Mouse (Mus musculus) naive thymus-derived CD4-positive, alpha-beta T cell, adult 2 months (primary cell): Measurements from ENCODE around the gene C1rl.
A peak's percentile ranks its signal among the peaks of the same experiment; 100 is the strongest.
"Not testable (repeated sequence)": the region's sequence is repeated elsewhere in the genome, so short reads cannot be mapped to it uniquely, and the experiment has no call there.

Source experiments
- DNase-seq: peaks from one replicate; pipeline ENCODE4 v3.0.0-alpha.2; 2011; ENCODE audit warnings: low read depth

The C1rl gene

DNA sequence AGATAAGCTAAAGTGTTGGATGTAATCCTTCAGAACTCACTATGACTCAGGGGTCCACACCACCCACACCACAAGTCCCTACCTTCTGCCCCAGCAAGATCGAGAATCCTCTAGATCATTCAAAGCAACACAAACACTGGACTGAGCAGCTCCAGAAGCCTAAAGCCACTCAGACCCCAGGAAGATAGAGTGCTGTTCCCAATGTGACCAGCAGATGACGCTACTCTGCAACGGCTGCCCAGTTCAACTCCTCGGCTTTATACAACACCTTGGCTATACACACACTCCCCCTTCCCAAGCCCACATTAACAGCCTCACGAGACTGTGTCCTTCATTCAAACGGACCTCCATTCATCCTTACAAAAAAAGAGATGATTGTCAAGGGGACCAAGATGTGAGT lies 20.1 kb upstream of the C1rl start:
- peak; percentile 28 for DNase-seq

- no peak for DNase-seq
These were observed 18.3 kb upstream of the C1rl start for GRCm38 (mm10) chr6:124474621-124475020.

GRCm38 (mm10) chr6:124475335-124476075 lies 17.4 kb upstream of the C1rl start:
- not testable (repeated sequence) for DNase-seq

DNA sequence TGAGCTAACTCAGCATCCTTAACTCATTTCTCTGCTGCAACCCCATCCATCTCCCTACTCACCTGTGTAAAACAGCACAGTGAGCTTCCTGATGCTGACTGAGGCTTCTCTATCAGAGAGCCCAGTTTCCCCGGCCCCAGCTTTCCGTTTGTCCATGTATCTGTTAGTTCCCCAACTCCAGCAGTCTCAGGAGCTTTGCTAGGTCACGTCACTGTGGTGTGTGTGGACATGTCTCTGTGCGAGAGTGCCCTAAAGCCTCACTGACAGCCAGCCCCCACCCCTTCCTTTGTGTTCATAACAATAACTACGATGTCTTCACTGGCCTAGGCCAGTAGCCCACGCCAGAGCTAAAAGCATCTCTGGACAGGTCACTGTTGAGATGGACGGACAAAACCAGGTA lies 16.7 kb upstream of the C1rl start:
- no peak for DNase-seq

DNA sequence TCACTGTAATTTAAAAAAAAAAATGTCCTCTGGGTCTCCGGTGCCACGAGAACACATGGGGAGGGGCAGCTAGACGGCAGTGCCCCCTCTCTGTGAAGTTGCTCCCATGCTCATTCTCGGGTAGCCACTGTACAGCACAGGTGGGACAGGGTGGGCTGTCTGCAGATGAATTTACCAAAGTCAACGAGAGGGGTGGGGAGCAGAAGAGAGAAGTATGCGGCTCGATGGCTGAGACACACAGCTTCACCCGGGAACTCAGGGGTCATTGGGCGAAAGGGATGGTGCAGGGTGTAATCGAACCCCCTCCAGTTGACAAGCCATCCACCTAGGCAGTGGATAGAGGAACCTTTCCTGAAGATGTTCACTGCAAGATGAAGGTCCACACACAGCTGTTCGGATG lies 16.1 kb upstream of the C1rl start:
- no peak for DNase-seq

GRCm38 (mm10) chr6:124477221-124477655 lies 15.7 kb upstream of the C1rl start:
- no peak for DNase-seq

DNA sequence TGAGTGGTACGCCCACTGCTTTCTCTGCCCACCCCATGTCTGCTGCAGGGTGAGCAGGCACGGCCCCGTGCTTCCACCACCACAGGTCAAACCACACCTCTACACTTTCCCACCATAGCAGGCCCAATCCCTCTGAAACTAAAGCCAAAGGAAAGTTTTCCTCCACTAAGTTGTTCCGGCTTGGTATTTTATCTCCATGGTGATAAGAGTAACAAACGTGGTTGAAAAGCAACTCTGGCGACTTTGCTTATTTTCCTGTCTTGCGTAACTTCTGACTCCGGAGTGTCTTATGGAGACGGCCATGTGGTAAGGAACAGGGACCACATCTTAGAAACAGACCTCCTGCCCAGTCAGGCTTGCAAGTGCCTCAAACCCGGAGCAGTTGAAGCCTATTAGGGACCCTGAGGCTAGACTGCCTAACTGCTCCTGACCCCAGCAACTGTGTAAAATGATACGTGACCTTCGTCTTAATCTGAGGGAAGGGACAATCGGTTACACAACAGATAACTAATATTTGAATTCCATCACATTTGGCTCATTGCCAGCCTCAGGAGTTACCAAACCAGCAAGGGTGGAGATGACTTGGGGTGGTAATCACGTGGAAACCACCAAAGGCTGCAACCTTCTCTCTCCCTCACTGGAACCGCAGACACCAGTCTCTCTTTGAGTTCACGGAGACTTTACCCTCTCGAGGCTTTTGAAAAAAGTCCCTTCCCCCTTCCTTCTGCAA lies 14.8 kb upstream of the C1rl start:
- DNase-seq = peak; percentile 33

DNA sequence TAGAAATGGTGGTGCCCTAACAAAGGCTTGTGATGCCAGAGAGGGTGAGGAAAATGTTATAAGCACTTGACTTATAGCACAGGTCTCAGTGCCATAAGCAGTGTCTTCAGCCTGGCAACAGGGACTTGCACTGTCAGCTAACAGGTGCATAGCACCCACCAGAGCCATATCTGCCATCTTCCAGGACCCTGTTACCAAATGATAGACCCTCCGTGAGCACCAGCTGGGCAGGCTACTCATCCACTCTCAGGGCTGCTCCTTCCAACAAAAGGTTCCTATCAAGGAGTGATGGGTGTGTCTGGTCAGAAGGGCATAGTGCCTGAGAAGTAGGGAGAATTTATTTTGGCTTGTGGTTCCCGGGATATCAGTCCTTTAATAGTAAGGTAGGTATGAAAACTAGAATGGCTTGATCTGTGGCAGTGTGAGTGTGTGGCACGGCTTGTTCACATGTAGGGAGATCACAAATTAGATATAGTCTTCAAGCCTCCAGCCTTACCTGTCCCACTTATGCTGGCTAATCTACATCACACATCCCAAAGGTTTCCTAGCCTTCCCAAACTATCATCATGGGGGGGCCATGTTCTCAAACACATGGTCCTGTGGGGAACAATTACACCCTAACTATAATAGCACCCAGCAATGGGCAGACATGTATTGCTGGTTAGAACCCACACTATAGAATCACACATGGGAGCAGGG lies 13.9 kb upstream of the C1rl start:
- peak; percentile 8 for DNase-seq

GRCm38 (mm10) chr6:124479573-124479930 lies 13.4 kb upstream of the C1rl start:
- DNase-seq = no peak

DNA sequence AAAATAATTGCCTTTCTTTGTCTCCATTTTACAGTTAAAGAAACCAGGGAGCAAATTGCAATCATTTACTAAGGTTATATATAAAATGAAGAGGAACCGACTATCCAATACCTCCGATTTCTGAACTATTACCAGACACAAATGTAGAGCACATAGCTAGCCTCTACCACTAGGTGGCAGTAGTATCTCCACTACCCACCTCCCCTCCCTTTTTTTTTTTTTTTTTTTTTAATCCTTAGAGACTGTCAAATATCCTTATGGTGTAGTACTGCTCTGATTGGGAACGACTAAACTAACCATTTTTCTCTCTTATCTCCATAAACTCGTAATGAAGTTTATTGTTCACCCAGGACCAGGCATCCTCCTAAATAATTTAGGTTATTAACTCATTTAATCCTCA lies 12.6 kb upstream of the C1rl start:
- peak; percentile 72 for DNase-seq

DNA sequence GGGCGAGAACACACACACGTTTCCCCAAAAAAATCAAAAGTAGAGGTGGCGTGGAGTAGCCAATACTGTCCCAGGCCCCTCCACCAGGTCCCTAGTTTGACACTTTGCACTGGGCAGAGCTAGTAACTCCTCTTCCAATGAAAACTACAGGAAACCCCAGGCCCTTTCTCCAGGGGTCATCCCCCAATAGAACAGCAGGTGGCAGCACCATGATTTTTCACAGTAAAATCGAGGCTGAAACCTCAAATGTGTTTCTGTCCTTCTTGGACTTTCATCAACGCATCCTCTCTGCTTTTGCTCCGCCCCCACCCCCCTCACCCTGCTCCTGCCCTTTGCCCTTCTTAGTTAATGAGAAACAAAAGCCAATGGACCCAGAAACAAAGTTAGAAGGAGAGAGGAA lies 11.3 kb upstream of the C1rl start:
- DNase-seq = peak; percentile 60

DNA sequence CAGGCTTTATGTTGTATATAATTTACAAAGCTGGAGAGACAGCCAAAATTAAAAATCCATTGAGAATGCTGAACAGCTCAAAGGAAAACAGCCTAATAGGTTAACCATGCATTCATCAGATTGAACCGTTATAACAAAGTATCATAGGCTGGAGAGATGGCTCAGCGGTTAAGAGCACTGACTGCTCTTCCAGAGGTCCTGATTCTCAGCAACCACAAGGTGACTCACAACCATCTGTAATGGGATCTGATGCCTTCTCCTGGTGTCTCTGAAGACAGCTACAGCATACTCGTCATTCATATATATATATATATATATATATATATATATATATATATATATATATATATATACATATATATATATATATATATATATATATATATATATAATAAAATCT lies 9.1 kb upstream of the C1rl start:
- DNase-seq = not testable (repeated sequence)

DNA sequence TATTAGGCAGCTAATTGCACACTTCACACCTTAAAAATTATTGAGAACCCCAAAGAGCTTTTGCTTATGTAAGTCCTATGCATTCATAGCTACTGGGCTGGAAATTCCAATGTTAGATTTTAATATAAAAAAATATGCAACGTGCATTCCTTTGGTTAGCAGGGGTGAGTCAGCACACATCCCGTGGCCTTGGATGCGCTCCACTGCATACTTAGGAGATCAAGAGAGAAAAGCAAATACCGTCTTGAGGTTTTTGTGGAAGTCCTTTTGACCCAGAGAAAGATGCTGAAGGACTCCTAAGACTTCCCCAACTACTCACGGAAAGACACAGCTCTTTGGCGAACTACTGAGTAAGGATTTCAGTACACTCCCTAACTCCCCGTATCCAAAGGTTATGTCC lies 8.1 kb upstream of the C1rl start:
- DNase-seq = no peak

DNA sequence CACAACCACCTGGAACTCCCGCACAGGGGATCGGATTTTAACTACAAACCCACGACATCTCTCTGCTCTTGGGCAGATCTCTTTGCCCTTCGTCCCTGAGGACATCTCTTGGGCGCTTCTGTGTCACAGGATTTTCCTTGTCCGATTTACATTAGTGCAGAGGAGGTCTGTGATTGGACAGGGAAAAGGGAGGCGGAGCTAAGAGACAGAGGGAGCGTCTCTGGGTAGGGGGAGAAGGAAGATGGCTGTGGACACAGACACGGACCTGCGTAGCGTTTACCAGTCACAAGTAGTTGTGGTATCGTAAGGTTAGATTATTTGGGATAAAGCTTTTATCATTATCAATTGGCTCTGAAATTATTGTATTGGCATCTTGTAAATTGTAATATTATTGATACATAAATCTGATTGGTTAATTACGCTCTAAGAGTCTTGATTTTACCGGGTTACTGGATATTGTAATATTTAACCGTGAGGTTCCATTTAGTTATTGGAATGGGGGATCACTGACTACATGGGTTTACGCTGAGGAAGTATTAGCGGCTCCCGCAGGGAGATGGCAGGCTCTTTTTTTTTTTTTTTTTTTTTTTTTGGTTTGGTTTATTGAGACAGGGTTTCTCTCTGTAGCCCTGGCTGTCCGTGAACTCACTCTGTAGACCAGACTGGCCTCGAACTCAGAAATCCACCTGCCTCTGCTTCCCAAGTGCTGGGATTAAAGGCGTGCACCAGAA lies 7.3 kb upstream of the C1rl start:
- DNase-seq = no peak

DNA sequence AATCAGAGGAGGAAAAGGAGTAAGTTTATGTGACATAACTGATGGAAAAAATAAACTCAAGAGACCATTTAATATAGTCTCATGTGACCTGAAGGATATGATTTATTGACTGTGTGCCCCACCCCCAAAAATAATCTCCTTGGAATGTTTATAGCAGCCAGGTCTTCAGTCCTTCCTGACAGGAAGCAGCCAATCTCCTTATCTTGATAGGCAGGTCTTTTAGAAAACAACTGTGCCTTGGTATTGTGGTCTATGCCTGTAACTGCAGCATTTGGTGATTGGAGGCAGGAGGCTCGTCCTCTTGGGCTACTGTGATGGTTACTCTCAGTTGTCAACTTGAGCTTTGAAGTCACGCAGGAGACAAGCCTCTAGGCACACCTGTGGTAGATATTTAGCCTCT lies 5.4 kb upstream of the C1rl start:
- no peak for DNase-seq

DNA sequence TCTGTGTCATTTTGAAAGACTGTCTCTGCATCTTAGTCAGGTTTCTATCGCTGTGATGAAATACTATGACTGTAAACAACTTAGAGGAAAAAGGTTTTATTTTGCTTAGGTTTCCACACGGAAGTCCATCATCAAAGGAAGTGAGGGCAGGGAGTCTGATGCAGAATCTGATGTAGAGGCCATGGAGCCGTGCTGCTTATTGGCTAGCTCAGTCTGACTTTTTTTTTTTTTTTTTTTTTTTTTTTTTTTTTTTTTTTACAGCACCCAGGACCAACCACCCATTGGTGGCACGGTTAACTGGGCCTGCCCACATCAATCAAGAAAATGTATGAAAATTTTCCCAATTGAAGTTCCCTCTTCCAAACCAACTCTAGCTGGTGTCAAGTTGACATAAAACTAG lies 4.0 kb upstream of the C1rl start:
- no peak for DNase-seq

DNA sequence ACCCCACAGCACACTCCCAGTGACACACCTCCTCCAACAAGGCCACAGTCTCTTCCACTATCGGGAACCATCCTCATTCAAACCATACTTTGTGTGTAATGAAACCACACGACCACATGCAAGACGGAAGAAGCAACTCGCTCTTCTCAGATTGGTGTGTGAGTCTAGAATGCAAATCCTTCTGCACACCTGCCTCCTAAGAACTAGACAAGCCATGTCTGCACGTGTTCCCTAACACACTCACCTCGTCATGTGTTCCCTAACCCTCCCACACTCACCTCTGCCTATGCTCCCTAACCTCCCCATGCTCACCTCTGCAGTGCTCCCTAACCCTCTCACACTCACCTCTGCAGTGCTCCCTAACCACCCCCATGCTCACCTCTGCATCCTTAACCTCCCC lies 1.5 kb upstream of the C1rl start:
- no peak for DNase-seq

DNA sequence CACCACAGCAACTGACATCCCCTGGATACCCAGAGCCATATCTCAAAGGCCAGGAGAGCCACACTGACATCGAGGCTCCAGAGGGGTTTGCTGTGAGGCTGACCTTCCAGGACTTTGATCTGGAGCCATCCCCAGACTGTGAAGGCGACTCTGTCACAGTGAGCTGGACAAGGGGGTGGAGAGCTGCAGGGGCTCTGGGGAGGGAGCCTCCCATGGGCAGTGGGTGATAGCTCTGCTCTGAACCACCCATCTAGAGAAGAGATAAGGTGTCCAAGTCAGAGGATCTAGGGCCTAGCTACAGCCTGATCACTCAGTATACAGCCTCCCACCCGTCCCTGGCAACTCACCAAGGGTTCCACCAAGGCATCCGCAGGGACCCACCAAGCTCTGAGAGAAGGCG lies 973 bp downstream of the C1rl start:
- DNase-seq = no peak

DNA sequence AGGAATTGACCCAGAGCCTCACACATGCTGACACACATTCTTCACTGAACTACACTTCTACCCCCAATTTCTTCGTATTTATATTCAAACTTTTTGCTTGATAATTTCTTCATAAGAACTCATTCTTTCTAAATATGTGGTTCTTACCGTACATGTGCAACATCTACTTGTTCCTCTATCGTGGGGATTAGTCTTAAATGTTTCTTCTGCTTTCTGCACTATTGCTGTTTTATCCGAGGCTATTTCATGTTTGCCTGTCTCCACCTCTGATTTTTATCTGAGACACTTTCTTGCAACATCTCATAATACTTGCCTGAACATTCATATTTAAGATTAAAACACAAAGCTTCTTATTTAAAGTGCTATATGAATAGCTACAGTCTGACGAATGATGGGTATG lies 3.1 kb downstream of the C1rl start:
- no peak for DNase-seq

DNA sequence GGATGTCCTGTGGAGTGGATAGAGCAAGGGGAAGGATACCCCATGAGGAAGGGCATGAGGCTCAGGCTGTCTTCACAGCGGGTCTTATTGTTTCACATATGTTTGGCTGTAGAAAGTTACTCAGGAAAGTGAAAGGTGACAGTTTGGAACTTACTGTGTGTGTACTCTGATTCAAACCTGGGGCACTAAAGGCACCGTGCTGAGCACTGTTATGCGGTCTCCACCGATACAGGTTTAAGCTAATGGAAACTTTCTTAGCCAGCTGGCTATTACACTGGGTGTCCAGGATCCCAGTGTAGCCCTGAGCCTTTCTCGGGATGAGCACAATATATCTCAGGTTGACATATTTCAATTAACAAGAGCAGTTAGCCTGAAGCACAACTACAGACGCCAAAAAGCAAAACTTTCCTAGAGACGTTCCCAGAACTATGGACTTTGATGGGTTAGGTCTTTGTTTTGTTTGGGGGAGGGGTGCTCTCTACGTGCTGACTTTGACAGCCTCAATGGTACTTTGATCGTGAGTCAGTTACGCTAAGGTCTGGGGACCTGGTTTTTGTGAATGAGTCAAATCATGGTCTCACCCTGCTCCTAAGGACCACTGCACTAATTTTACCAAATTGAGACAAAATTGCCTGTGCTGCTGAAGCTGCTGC lies 7.1 kb downstream of the C1rl start:
- DNase-seq = no peak

DNA sequence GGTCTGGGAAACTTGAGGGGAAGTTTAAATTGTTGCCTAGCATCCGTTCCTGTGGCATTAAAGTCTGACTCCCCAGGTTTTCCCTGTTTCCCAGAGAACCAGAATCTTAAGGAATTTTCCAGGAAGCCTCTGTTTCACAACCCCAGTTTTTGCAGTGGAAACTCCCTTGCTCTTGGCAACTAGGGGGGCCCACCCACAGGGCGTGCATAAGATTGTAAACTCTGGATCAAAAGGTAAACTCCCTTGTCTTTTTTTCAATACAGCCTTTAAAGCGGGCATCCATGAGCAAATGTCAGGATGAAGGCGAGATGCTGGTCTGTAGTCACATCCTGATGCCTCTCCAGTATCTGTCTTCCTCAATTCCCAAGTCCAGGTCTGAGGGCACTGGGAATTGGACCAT lies 8.6 kb downstream of the C1rl start:
- DNase-seq = no peak

GRCm38 (mm10) chr6:124502021-124502420 lies 9.1 kb downstream of the C1rl start:
- DNase-seq = no peak
